13 mouse cellular contexts compared by ENCODE assay signal in genomic region chr9:43929312-43930036, GRCm38 (mm10).
DNase-seq lines count a peak whose midpoint lies in the region; ATAC-seq and TF ChIP-seq lines count a peak whose summit lies in the region.
"Had no signal": no experiment of that assay in that cellular context is flagged by ENCODE, and none has a peak within 500 bp of the region (broad histone marks: within the 10 kb centered on the region; RNA-seq: fewer than 3 reads in every experiment).

No protein-coding gene starts in this region.

- no peak; the same call in 1 of the 2 replicates for TF ChIP-seq CTCF in midbrain, postnatal 0 days (IDR thresholded peaks at IDR 0.05)

- peak overlapping the region; percentile 2 for H3K4me2 ChIP-seq in kidney, embryonic 16.5 days (replicated peaks; ENCODE audit: low read depth, low read length)
- no peak overlapping the region for H3K4me2 ChIP-seq in midbrain, postnatal 0 days (ENCODE audit: low read depth, low read length, poor library complexity, severe bottlenecking)
- H3K4me2 ChIP-seq: embryonic facial prominence, embryonic 12.5 days; stomach, embryonic 15.5 days had no signal

- peak; percentile 86 for ATAC-seq in kidney, embryonic 16.5 days (ENCODE audit: low FRiP score, low TSS enrichment)
- ATAC-seq in midbrain, postnatal 0 days (ENCODE audit: low FRiP score) = no peak

- peaks cover 16% of the 10 kb centered on the region; the same call in 1 of the 2 replicates for H3K9me3 ChIP-seq in hindbrain, embryonic 10.5 days
- no peaks in the 10 kb centered on the region; the same call in 1 of the 2 replicates for H3K9me3 ChIP-seq in kidney, embryonic 16.5 days (ENCODE audit: low read length)
- no peaks in the 10 kb centered on the region for H3K9me3 ChIP-seq in midbrain, postnatal 0 days (ENCODE audit: low read length)
- H3K9me3 ChIP-seq: embryonic facial prominence, embryonic 12.5 days; stomach, embryonic 15.5 days had no signal

- no peak overlapping the region; the same call in 1 of the 2 replicates for H3K4me3 ChIP-seq in hindbrain, embryonic 10.5 days
- H3K4me3 ChIP-seq in kidney, embryonic 16.5 days (ENCODE audit: low read length) = no peak overlapping the region
- no peak overlapping the region for H3K4me3 ChIP-seq in midbrain, postnatal 0 days (ENCODE audit: low read depth, low read length)
- H3K4me3 ChIP-seq: embryonic facial prominence, embryonic 12.5 days; megakaryocyte, embryonic 14.5 days; stomach, embryonic 15.5 days had no signal

- H3K36me3 ChIP-seq in hindbrain, embryonic 10.5 days = no peaks in the 10 kb centered on the region
- H3K36me3 ChIP-seq in kidney, embryonic 16.5 days (ENCODE audit: insufficient read depth, low read length) = no peaks in the 10 kb centered on the region
- no peaks in the 10 kb centered on the region for H3K36me3 ChIP-seq in midbrain, postnatal 0 days (ENCODE audit: insufficient read depth, low read length)
- H3K36me3 ChIP-seq: embryonic facial prominence, embryonic 12.5 days; stomach, embryonic 15.5 days had no signal

- H3K4me1 ChIP-seq in hindbrain, embryonic 10.5 days (replicated peaks) = peaks cover 46% of the 10 kb centered on the region
- H3K4me1 ChIP-seq in kidney, embryonic 16.5 days (ENCODE audit: insufficient read depth, low read length) = peaks cover 24% of the 10 kb centered on the region
- H3K4me1 ChIP-seq in midbrain, postnatal 0 days (ENCODE audit: insufficient read depth, low read length) = peaks cover 11% of the 10 kb centered on the region
- H3K4me1 ChIP-seq: embryonic facial prominence, embryonic 12.5 days; megakaryocyte, embryonic 14.5 days; stomach, embryonic 15.5 days had no signal

- peak; percentile 58 for DNase-seq in embryo, embryonic 10.5 days (ENCODE audit: low spot score)
- DNase-seq in hindbrain, embryonic 10.5 days (ENCODE audit: low spot score) = peak; percentile 27
- peak; percentile 73 for DNase-seq in midbrain, postnatal 0 days (ENCODE audit: low spot score)
- no peak for DNase-seq in lung, postnatal 36 days
- no peak for DNase-seq in urinary bladder, adult 18-20 months (ENCODE audit: low spot score in 2 of 2)
- DNase-seq in cerebellum, adult 8-10 months = no peak
- DNase-seq in thymus, postnatal 4 days = no peak
- DNase-seq: gastrocnemius, postnatal 10 days; right cerebral cortex, postnatal 14 days had no signal

- no peak overlapping the region for H3K9ac ChIP-seq in kidney, embryonic 16.5 days (replicated peaks; ENCODE audit: low read length)
- H3K9ac ChIP-seq in midbrain, postnatal 0 days (replicated peaks; ENCODE audit: low read length, poor library complexity, severe bottlenecking) = no peak overlapping the region; the same call in 1 of the 2 replicates
- H3K9ac ChIP-seq: embryonic facial prominence, embryonic 12.5 days; stomach, embryonic 15.5 days had no signal

- peak overlapping the region; percentile 81 for H3K27ac ChIP-seq in hindbrain, embryonic 10.5 days
- H3K27ac ChIP-seq in kidney, embryonic 16.5 days (ENCODE audit: low read length) = peak overlapping the region; percentile 19
- H3K27ac ChIP-seq in midbrain, postnatal 0 days (ENCODE audit: low read depth, low read length) = peak overlapping the region; percentile 33; the same call in 1 of the 2 replicates
- H3K27ac ChIP-seq: embryonic facial prominence, embryonic 12.5 days; stomach, embryonic 15.5 days had no signal

- peaks cover 16% of the 10 kb centered on the region for H3K27me3 ChIP-seq in hindbrain, embryonic 10.5 days (ENCODE audit: insufficient read depth, poor library complexity, severe bottlenecking)
- H3K27me3 ChIP-seq in kidney, embryonic 16.5 days (ENCODE audit: insufficient read depth, low read length) = no peaks in the 10 kb centered on the region
- H3K27me3 ChIP-seq in midbrain, postnatal 0 days (ENCODE audit: insufficient read depth, low read length) = no peaks in the 10 kb centered on the region
- H3K27me3 ChIP-seq: stomach, embryonic 15.5 days had no signal

- 25% methylated on average over 7 of the region's 7 CpGs for WGBS in hindbrain, embryonic 10.5 days
- 17% methylated on average over 7 of the region's 7 CpGs for WGBS in kidney, embryonic 16.5 days
- WGBS in midbrain, postnatal 0 days = 23% methylated on average over 7 of the region's 7 CpGs

Comparison
In these comparisons a context has a peak if more than half of its experiments do, and no peak if none do; other contexts are left out.
1. DNase-seq: peak in embryo, embryonic 10.5 days (single experiment), hindbrain, embryonic 10.5 days (single experiment) and midbrain, postnatal 0 days (single experiment); none in lung, postnatal 36 days (single experiment), urinary bladder, adult 18-20 months (0 of 2), cerebellum, adult 8-10 months (single experiment) and thymus, postnatal 4 days (single experiment).
2. H3K27ac ChIP-seq: peak in every context shown above with its lines; median percentile 81 in hindbrain, embryonic 10.5 days; 33 in midbrain, postnatal 0 days; 19 in kidney, embryonic 16.5 days.